Mouse (Mus musculus) spleen, postnatal 14 days (tissue): ENCODE measurements around the gene Thada.
A peak's percentile ranks its signal among the peaks of the same experiment; 100 is the strongest.
"Not testable (repeated sequence)": the region's sequence is repeated elsewhere in the genome, so short reads cannot be mapped to it uniquely, and the experiment has no call there.

Source experiments
- DNase-seq, 2 experiments: peaks; one replicate each; pipeline ENCODE4 v3.0.0; 2021 to 2022; ENCODE audit warnings: low spot score in 2 of 2

The Thada gene

GRCm38 (mm10) chr17:84217696-84218095, 248.3 kb downstream of the Thada start:
- DNase-seq = no peak

GRCm38 (mm10) chr17:84215264-84215960, 250.6 kb downstream of the Thada start:
- DNase-seq = no peak

DNA sequence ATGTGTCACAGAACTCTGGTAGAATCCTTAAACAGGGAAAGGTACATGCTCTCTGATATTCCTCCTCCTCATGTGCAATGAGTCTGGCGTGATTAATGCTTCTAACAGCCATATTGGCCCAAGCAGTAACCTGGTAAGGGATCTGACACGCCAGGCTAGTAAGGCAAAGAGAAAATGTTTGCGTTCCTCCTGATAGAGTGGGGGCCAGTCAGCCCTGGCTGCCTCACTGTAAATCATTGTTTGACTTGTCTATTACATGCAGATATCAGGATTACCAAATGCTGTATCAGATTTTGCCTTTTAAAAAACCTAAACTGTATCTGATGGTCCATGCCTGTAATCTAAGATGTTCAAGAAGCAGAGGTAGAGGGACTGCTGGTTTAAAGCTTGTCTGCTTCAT, 252.5 kb downstream of the Thada start:
- no peak for DNase-seq

- no peak for DNase-seq
Observed at GRCm38 (mm10) chr17:84207611-84208010, 258.4 kb downstream of the Thada start.

DNA sequence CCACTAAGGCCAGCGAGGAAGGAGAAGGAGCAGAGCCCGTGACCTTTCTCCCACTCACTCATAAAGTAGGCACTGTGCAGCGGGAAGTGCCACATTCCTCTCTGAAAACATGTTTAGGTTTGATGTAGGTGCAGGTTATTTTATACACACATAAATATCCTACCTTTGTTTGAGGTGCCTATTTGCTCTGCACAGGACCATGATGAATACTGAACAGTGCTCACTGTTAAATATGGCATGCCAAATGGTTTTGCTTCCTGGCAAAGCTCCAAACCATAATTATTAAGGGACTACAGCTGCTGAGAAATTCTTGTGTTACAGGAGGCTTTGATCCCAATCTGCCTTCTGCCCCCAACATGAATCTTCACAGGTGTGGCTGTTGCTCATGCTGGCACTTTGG, 259.8 kb downstream of the Thada start:
- no peak for DNase-seq

DNA sequence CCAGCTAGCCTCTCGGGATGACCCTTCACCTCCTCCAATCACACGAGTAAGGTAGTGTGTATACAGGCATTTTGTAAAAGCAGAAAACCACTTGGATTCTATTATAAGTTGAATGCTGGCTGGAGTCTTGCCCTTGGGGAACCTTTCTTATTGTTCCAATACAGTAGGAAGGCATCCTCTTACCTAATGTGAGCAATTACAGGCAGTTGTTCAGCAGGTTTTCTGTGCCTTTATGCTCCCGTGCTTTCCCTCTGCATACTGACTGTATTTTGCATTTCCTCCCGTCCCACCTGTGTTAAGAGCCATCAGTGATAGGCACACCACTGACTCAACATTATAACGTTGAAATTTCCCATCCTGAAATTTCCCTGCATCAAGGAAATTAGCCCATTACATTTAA, 261.0 kb downstream of the Thada start:
- DNase-seq = no peak

- no peak for DNase-seq
Observed at GRCm38 (mm10) chr17:84203340-84203739, 262.7 kb downstream of the Thada start.

GRCm38 (mm10) chr17:84201183-84201582, 264.8 kb downstream of the Thada start:
- no peak for DNase-seq

DNA sequence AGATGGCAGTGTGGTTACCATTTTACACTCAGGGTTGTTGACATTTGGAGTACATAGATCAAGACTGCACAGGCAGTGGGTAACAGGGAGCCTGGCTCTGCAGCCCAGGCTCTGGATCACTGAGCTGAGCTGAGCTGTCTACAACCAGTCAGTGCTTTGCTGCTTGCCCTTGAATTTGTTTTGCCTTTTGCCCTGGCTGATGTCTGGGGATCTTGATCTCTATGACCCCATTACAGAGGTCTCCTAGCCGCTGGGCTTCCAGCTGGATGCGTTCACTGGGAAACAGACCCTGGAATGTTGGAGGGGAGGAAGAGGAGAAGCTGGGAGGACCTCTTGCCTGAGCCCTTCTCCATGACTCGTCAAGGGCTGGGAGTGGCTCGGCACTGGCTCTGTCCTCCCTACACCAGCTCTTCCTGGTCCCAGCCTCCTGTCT, 268.1 kb downstream of the Thada start:
- DNase-seq = no peak

DNA sequence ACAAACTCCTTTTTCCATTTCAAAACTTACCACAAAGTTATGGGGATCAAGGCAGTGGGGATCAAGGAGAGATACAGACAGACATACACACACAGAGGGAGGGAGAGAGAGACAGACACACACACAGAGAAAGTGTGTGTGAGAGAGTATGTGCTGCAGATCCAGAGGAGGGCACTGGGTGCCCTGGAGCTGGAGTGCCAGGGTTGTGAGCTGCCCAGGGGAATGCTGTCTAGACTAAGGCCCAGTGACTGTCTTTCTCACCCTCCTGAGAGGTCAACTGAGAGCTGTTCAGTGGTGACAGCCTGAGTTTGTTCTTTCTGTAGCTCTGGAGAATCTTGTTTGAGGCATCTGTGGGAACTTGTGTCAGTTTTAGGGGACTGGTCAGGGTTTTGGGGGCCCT, 269.7 kb downstream of the Thada start:
- no peak for DNase-seq

- DNase-seq = no peak
Observed at GRCm38 (mm10) chr17:84195835-84196234, 270.2 kb downstream of the Thada start.

GRCm38 (mm10) chr17:84195003-84195395, 271.0 kb downstream of the Thada start:
- DNase-seq = no peak

DNA sequence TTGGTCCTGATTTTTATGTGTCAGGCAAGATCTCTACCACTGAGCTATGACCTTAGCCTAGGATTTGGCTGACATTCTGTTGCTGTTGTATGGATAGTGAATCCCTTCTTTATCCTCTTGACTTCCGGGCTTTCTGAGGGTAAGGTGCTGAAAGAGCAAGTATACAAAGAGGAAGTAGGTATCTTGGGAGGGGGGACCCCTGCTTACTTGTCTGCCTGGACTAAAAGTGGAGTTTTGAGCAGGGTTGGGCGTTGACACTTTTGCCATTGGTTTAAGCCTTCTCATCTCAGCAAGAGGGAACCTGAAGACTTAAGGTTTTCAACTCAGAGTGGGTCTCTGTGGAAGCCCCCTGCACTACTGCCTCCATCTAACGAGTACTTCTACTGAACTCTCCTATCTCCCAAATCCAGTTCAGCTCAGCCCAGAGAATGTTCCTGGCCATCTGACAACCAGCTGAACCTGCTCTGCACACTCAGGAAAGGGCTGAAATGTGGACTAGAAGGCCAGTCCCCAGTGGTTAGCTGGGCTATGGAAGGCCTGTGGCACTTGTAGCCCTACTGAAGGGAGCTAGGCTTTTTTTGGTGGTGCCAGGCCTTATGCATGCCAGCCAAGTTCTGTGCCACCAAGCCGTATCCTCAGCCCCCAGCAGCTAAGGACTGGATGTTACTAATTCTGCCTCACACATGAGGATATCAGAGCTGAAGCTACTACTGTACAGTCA, 271.6 kb downstream of the Thada start:
- DNase-seq = no peak

DNA sequence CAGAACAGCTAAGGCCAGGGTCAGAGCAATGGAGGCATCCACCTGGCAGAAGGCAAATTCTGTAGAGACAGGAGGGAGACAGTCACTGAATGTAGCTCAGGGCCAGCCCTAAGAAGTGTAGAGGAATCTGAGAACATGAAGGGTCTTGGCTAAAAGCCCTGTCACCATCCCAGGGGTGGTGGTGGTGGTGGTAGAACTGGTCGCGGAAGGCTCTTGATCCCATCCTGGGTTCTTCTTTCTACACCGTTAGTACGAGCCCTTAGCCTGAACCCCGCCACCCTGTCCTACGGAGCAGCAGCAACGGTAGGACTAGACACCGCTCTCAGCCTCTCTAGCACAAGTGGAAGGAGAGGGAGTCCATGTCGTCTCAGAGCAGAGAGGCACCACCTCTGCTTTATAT, 272.6 kb downstream of the Thada start:
- no peak for DNase-seq

GRCm38 (mm10) chr17:84191946-84192345, 274.1 kb downstream of the Thada start:
- no peak for DNase-seq

DNA sequence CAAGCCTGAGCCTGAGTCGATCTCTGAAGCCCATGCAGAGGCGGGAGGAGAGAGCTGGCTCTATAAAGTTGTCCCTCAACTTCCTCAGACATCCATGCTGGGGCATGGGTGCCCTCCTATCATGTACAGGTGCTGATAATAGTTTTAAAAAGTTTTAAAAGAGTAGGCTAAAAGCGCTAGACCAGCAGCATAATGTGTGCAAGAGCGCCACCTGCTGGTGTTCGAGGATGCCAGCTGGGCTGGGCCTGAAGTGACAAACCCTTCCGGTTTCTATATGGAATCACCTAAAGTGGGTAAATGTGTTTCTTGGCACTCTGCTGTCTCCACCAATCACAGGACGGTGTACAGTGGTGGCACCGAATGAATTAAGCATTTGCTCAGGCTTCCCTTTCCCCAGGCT, 275.1 kb downstream of the Thada start:
- peak; percentile 80 to 89 for DNase-seq

DNA sequence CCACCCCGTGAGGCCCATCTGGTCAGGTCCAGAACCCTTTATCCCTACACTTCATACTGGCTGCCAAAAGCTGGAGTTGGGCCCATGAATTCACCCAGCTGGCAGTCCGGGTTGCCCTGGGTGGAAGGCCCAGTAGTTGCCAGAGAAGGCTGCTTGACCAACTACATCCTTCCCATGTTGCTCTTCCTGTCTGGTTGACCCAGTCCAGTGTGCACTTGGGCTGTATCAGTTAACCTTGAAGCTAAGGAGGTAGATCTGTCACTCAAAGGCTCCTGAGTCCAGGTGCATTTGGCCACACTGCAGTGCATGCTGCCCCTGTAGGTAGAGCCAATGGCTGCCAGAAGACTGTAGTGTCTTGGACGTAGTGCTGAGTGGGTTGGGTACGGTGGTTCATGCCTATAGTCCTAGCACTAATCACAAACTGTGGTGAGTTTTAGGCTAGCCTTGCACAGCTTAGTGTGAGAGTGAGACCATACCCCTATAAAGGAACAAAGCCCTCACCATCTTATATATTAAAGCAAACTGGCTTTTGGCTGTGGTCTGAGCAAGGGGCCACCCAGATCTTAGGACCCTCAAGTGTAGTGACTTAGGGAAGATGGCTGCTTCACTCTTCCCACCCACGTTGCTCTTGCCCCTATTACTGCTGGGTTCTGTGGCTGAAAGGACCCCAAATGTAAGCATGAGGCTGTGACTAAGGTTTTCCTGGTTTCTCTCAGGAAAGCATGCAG, 276.7 kb downstream of the Thada start:
- DNase-seq = no peak

- DNase-seq = peak; percentile 73 to 74
Observed at GRCm38 (mm10) chr17:84188374-84188961, 277.5 kb downstream of the Thada start.

- DNase-seq = peak; percentile 91
Observed at GRCm38 (mm10) chr17:84187727-84188373, 278.2 kb downstream of the Thada start, which contains the start of gene Zfp36l2. Gene Zfp36l2 (minus strand): TSS chr17:84187947.

GRCm38 (mm10) chr17:84187264-84187663, 278.7 kb downstream of the Thada start:
- not testable (repeated sequence) for DNase-seq

DNA sequence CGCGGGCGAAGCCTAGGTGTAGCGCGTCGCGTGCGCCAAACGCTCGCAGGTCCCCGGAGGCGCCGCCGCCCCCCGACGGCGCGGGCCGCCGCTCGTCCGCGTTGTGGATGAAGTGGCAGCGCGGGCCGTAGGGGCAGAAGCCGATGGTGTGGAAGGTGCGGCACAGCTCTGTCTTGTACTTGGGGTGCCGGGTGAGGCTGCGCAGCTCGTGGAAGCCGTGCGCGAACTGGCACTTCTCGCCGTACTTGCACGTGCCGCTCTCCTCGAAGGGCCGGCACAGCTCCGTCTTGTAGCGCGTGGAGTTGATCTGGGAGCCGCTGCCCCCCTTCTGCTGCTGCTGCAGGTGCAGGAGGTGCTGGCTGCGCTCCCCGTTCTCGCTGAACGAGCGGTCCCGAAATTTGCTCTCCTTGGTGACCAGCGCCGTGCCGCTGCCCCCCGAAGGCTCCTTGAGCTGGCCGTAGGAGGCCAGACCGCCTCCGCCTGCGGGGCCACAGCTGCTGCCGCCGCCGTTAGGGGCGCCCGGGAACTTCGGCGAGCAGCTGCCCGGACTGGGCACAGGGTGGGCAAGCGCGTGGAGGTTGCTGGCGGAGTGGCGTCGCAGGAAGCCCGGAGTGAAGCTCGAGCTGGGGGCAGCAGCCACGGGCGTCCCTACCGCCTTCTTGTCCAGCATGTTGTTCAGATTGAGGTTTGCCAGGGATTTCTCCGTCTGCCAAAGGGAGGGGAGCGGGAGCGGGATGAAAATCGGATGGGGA, 279.4 kb downstream of the Thada start:
- peak in 1 of 2 experiments; percentile 50 for DNase-seq
